Mouse (Mus musculus) neural tube, embryonic 14.5 days (tissue): ENCODE results near the gene Syce2. TPM values are rescaled to one million over a fixed set of nuclear protein-coding genes. Genes with fewer than 3 reads are reported as not detected.
A peak's percentile ranks its signal among the peaks of the same experiment; 100 is the strongest.
"Not testable (repeated sequence)": the region's sequence is repeated elsewhere in the genome, so short reads cannot be mapped to it uniquely, and the experiment has no call there.

ENCODE experiments used
- ATAC-seq: fragments of 200-750 bp; cut with Nextera tagmentation; 2 replicates; pipeline ENCODE4 v1.8.0; 2017; ENCODE audit warnings: low read depth, mild to moderate bottlenecking, moderate TSS enrichment, moderate library complexity
- H3K27ac ChIP-seq: fragments of 300-500 bp; sonication (generic); 2 replicates; pipeline ENCODE4 v1.5.1; 2014; ENCODE audit warnings: low read depth, mild to moderate bottlenecking, control low read depth, low read length, moderate library complexity, mixed read lengths
- H3K27me3 ChIP-seq: fragments of 300-500 bp; sonication (generic); 2 replicates; pipeline ENCODE4 v1.6.1; 2014; ENCODE audit warnings: low read length; ENCODE audit not compliant: control insufficient read depth, insufficient read depth
- H3K36me3 ChIP-seq: fragments of 300-500 bp; sonication (generic); 2 replicates; pipeline ENCODE4 v1.6.1; 2014; ENCODE audit warnings: low read length, mixed read lengths; ENCODE audit not compliant: control insufficient read depth, insufficient read depth
- H3K4me1 ChIP-seq: fragments of 300-500 bp; sonication (generic); 2 replicates; pipeline ENCODE4 v1.6.1; 2014; ENCODE audit warnings: low read length; ENCODE audit not compliant: control insufficient read depth, insufficient read depth
- H3K4me2 ChIP-seq: fragments of 300-500 bp; sonication (generic); 2 replicates; pipeline ENCODE4 v1.6.1; 2014; ENCODE audit warnings: mild to moderate bottlenecking, low read depth, low read length, control low read depth
- H3K4me3 ChIP-seq: fragments of 300-500 bp; sonication (generic); 2 replicates; pipeline ENCODE4 v1.5.1; 2014; ENCODE audit warnings: low read depth, low read length, control low read depth, mixed read lengths
- H3K9ac ChIP-seq: fragments of 300-500 bp; sonication (generic); replicated peaks from 2 replicates; pipeline ENCODE4 v1.6.1; 2014; ENCODE audit warnings: low read depth, mild to moderate bottlenecking, control low read depth, low read length, mixed read lengths
- H3K9me3 ChIP-seq: fragments of 300-500 bp; sonication (generic); 2 replicates; pipeline ENCODE4 v1.6.1; 2016; ENCODE audit warnings: low read length; ENCODE audit not compliant: control insufficient read depth
- WGBS: fragments of 180-500 bp; shearing (Covaris S2); extraction: QIAGEN DNeasy Blood & Tissue Kit; methylation state at CpG from one replicate; pipeline ENCODE4 v1.1.7; 2014; 5-methylcytosine and 5-hydroxymethylcytosine counted together
- polyA plus RNA-seq: library from polyadenylated mRNA; unstranded; fragments of >200 nt; fragmentation: Nextera tagmentation; extraction: Ambion mirVana; gene quantifications from 2 replicates; pipeline ENCODE4 v1.2.1, GENCODE M21; 2014

The Syce2 gene
- polyA plus RNA-seq: 14.2 and 24.5 TPM in 2 replicates

GRCm38 (mm10) chr8:84871376-84872308 lies at the start of gene Syce2:
Syce2 (plus strand) TSS chr8:84872111.
- no peaks in the 10 kb centered on the region for H3K9me3 ChIP-seq
- H3K36me3 ChIP-seq: peaks cover 28% of the 10 kb centered on the region
- H3K9ac ChIP-seq: peak within 1 kb of the TSS; percentile 32
- H3K27ac ChIP-seq: no peak within 1 kb of the TSS
- whole genome bisulfite sequencing: 21% methylated on average over 34 of the region's 46 CpGs
- H3K27me3 ChIP-seq: peaks cover 4% of the 10 kb centered on the region; the same call in 1 of the 2 replicates
- peak within 1 kb of the TSS; percentile 32 for H3K4me3 ChIP-seq
- no peaks in the 10 kb centered on the region; the same call in 1 of the 2 replicates for H3K4me1 ChIP-seq
- ATAC-seq: peak; percentile 69
- peak within 1 kb of the TSS; percentile 71 for H3K4me2 ChIP-seq

DNA sequence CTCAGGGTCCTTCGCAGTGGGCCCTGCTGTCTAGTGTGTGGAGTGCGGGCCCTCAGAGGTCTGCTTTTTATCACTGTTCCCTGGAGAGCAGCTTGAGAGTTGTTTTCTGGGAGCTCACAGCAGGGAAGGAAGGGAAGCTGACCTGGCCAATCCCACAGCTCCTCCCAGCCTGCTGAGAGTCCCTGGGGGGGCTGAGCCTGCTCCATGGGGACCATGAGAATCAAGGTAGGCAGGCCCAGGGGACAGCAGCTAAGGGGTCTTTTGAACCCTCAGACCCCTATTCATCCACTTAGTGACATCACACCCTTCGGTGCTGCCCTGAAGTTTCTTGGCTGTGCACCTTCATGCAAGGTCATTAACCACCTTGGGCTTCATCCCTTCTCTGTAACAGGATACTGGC lies 49.2 kb upstream of the Syce2 start, which contains the start of gene Dand5:
TSS of gene Dand5 (minus strand) at position 101 of the 400 bp plus-strand sequence.
- Histone ChIP-seq H3K4me3 (peak within 1 kb of the TSS; percentile 11), H3K4me2 (peak within 1 kb of the TSS; percentile 47), H3K9me3 (no peaks in the 10 kb centered on the region), H3K9ac (0 out of 2 replicates have a peak within 1 kb of the TSS, but pooled peaks have one; percentile 2), H3K27me3 (no peaks in the 10 kb centered on the region), H3K4me1 (no peaks in the 10 kb centered on the region), H3K27ac (no peak within 1 kb of the TSS), H3K36me3 (no peaks in the 10 kb centered on the region)
- 27% methylated on average over 3 of the region's 3 CpGs for WGBS
- no peak for ATAC-seq

DNA sequence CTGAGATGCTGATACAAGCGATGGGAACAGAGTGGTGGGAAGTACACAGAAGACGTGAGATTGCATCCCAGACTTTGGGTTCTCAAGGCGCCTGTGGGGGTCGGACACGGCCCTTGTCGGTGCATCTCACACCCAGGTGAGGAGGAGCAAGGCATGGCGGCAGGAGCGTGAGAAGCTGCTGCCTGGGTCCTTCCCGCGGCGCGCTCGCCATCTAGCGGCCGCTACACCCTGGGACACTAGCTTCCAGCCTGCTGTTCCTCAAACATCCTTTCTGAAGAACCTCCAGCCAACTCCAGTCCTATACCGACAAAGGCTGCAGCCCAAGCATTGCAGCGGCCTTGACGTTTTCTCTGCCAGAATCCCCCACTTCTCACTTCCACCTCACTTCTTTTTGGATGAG lies 48.3 kb upstream of the Syce2 start:
- H3K36me3 ChIP-seq: no peaks in the 10 kb centered on the region
- H3K9ac ChIP-seq: 0 out of 2 replicates have a peak overlapping the region, but pooled peaks have one; percentile 2
- WGBS: 2% methylated on average over 18 of the region's 18 CpGs
- no peaks in the 10 kb centered on the region for H3K9me3 ChIP-seq
- H3K27me3 ChIP-seq: no peaks in the 10 kb centered on the region
- peak overlapping the region; percentile 47 for H3K4me2 ChIP-seq
- no peak overlapping the region for H3K27ac ChIP-seq
- no peaks in the 10 kb centered on the region for H3K4me1 ChIP-seq
- H3K4me3 ChIP-seq: peak overlapping the region; percentile 11
- peak; percentile 91 for ATAC-seq

DNA sequence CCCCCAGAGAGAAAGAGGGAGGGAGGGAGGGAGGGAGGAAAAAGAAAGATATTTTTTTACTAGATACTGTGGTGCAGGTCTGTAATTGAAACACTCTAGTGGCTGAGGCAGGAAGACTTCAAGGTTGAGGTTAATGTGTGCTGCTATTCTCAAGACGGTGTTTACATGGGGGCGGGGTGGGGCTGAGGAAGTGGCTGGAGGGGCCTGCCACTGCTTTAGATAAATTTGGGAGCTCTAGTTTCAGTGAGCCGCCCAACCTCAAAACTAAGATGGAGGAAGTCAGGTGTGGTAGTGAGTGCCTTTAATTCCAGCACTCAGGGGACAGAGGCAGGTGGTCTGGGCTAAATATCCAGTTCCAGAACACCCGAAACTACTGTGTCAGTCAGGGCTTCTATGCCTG lies 46.3 kb upstream of the Syce2 start:
- WGBS: 80% methylated on average over 4 of the region's 4 CpGs
- Histone ChIP-seq H3K27me3 (no peaks in the 10 kb centered on the region), H3K9me3 (no peaks in the 10 kb centered on the region), H3K36me3 (no peaks in the 10 kb centered on the region), H3K27ac (no peak overlapping the region), H3K4me1 (no peaks in the 10 kb centered on the region), H3K4me2 (no peak overlapping the region), H3K9ac (no peak overlapping the region), H3K4me3 (no peak overlapping the region)
- no peak for ATAC-seq

- not testable (repeated sequence) for H3K9me3 ChIP-seq, H3K9ac ChIP-seq, H3K27ac ChIP-seq, H3K27me3 ChIP-seq, H3K4me3 ChIP-seq, ATAC-seq, H3K4me1 ChIP-seq, H3K4me2 ChIP-seq, H3K36me3 ChIP-seq
- WGBS: 92% methylated on average over 2 of the region's 2 CpGs
Measured at GRCm38 (mm10) chr8:84826518-84826917, 45.4 kb upstream of the Syce2 start.

GRCm38 (mm10) chr8:84831490-84831889 lies 40.4 kb upstream of the Syce2 start, which contains the start of gene Gadd45gip1:
Gadd45gip1 (plus strand) TSS chr8:84831522.
- peaks cover 13% of the 10 kb centered on the region for H3K4me1 ChIP-seq
- peak within 1 kb of the TSS; percentile 51 for H3K4me2 ChIP-seq
- peak within 1 kb of the TSS; percentile 77 for H3K4me3 ChIP-seq
- H3K27ac ChIP-seq: peak within 1 kb of the TSS; percentile 90
- H3K9me3 ChIP-seq: no peaks in the 10 kb centered on the region
- ATAC-seq: no peak
- H3K9ac ChIP-seq: peak within 1 kb of the TSS; percentile 85
- 88% methylated on average over 11 of the region's 11 CpGs for WGBS
- peaks cover 24% of the 10 kb centered on the region for H3K36me3 ChIP-seq
- no peaks in the 10 kb centered on the region for H3K27me3 ChIP-seq

DNA sequence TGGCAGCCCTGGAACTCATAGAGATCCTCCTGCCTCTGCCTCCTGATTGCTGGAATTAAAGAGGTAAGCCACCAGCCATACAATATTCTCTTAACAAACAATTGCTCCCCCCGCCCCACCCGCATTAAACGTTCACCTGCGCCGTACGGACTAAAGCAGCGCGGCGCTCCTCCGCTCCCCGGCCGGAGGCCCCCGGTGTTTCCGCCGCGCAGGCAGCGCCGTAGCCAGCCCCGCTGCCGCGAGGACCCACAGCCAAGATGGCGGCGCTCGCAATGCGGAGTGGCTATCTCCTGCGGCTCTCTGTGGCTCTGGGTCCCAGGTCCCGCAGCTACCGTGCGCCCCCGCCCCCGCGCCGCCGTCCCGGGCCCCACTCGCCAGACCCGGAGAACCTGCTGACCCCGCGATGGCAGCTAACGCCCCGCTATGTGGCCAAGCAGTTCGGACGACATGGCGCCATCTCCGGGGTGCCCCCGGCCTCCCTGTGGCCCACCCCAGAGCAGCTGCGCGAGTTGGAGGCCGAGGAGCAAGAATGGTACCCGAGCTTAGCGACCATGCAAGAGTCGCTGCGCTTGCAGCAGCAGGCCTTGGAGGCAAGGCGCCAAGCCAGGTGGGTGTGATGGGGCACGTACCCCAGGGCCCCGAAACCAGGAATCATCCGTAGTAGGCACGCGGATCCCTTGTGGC lies 39.7 kb upstream of the Syce2 start:
- 2% methylated on average over 59 of the region's 59 CpGs for WGBS

DNA sequence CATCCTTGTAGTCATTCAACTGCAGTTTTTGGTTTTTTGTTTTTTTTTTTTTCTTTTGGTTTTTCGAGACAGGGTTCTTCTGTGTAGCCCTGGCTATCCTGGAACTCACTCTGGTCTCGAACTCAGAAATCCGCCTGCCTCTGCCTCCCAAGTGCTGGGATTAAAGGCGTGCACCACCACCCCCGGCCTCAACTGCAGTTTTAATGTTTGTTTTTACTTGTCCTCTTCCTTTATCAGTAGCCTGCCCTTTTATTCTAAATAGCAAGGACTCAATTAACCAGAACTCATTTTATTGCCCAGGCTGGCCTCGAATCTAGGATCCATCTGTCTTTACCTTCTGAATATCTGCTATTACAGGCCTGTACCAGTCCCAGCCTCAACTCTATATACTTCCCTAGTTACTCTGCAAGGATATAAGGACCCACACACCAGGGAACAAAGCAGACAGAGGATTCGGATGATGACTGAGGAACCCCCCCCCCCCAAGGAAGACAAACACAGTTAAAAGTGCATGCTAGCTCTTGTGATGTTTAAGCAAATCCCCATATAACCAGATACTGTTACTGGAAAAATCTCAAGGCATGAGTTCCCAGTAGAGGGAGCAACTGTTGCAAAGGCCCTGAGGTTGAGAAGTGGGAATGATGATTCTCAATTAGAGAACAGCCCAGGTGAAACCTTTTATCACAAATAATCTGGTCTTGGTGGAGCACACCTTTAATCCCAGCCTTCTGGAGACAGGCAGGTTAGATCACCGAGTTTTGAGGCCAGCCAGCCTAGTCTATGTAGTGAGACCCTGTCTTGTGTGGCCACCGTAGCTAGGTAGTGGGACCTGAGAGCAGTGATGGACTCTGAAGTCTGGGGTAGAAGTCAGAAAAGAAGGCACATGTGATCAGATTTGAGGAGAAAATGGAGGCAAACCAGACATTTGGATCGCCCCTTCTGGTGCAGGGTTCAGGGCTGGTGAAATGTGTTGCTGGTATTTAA lies 38.9 kb upstream of the Syce2 start:
- Histone ChIP-seq H3K27me3 (no peaks in the 10 kb centered on the region), H3K4me3 (peak overlapping the region; percentile 77), H3K4me2 (peak overlapping the region; percentile 51), H3K4me1 (peaks cover 13% of the 10 kb centered on the region), H3K36me3 (peaks cover 38% of the 10 kb centered on the region), H3K27ac (peak overlapping the region; percentile 90), H3K9me3 (no peaks in the 10 kb centered on the region), H3K9ac (peak overlapping the region; percentile 85)
- no peak for ATAC-seq
- WGBS: 62% methylated on average over 10 of the region's 10 CpGs

More for the DNA sequence above, 39.7 kb upstream of the Syce2 start:
- peak; percentile 75 for ATAC-seq
- H3K36me3 ChIP-seq: peaks cover 31% of the 10 kb centered on the region
- H3K4me3 ChIP-seq: peak overlapping the region; percentile 77
- H3K9me3 ChIP-seq: no peaks in the 10 kb centered on the region
- peak overlapping the region; percentile 85 for H3K9ac ChIP-seq
- peak overlapping the region; percentile 51 for H3K4me2 ChIP-seq
- H3K27me3 ChIP-seq: no peaks in the 10 kb centered on the region
- H3K27ac ChIP-seq: peak overlapping the region; percentile 90
- peaks cover 13% of the 10 kb centered on the region for H3K4me1 ChIP-seq
